Mouse (Mus musculus) liver (tissue): Measurements from ENCODE around the gene Slc41a1.

ENCODE experiments used
- DNase-seq: peaks from one replicate; pipeline ENCODE4 v3.0.0-alpha.2; 2020; ENCODE audit warnings: mixed read lengths

The Slc41a1 gene

GRCm38 (mm10) chr1:131828297-131829126, 1.2 kb downstream of the Slc41a1 start:
- peak; percentile 50 for DNase-seq

- no peak for DNase-seq
Measured at GRCm38 (mm10) chr1:131829279-131829678, 2.0 kb downstream of the Slc41a1 start.

DNA sequence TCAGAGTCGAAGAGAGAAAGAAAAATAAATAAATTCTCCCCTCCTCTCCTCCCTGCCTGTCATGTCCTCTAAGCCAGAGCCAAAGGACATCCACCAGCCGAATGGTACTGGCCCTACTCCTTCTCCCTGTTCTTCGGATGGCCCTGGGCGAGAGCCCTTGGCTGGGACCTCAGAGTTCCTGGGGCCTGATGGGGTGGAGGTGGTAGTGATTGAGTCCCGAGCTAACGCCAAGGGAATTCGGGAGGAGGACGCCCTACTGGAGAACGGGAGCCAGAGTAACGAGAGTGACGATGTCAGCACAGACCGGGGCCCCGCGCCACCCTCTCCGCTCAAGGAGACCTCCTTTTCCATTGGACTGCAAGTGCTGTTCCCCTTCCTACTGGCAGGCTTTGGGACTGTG, 3.3 kb downstream of the Slc41a1 start:
- DNase-seq: no peak

GRCm38 (mm10) chr1:131830971-131831641, 3.8 kb downstream of the Slc41a1 start:
- DNase-seq: no peak

- DNase-seq: no peak
Measured at GRCm38 (mm10) chr1:131837035-131837434, 9.7 kb downstream of the Slc41a1 start.

DNA sequence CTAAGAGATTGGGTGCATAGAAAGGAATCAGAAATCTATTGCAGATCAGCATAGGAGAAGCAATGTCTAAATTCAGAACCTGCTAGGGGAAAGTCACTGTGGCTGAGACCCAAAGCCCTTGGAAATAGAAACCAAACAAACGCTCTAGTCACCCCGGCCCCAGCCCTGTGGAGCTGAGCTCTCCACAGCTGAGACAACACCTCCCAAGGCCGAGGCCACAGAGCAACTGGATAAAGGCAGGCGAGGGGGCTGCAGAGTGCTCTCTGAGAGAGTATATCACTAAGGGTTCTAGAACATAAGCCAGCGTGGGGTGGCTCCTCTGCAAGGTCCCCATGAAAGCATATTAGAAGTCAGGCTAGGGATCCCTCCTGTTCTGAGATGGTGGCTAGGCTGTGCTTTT, 11.2 kb downstream of the Slc41a1 start:
- DNase-seq: no peak

DNA sequence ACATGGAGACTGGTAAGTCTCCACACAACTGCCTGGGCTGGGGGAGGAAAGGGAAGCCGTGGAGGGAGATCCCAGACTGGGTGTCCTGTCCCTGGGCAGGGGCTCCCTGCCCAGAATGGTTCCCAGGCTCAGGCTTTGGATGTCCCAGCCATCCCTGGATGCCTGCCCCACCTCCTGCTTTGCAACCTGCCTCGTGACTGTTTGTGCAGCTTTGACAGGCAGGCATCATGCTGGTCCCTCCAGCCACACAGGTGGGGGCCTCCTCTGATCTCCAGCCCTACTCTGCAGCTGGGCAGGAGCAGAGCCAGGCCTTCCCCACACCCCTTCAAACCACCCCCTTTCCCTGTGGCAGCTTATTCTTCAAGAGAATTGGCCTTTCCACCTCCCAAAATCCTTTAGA, 12.0 kb downstream of the Slc41a1 start:
- DNase-seq: no peak

DNA sequence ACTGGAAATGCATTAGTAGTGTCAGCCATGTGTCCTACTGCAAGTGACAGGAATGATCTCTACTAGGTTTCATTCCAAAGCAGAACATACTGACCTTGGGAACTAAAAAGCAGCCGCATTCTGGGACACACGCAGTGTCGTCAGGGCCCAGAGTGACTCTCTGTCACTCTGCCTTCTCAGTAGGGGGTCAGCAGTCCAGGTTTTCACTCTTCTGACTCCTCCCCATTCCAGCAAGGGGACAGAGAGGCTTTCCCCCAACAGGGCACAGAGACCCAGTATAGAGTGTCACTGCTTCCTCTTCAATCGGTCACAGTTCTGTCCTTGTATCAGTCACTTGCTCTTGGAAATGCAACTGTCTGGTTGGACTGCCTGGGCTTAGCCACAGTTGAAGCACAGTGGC, 14.9 kb downstream of the Slc41a1 start:
- no peak for DNase-seq

DNA sequence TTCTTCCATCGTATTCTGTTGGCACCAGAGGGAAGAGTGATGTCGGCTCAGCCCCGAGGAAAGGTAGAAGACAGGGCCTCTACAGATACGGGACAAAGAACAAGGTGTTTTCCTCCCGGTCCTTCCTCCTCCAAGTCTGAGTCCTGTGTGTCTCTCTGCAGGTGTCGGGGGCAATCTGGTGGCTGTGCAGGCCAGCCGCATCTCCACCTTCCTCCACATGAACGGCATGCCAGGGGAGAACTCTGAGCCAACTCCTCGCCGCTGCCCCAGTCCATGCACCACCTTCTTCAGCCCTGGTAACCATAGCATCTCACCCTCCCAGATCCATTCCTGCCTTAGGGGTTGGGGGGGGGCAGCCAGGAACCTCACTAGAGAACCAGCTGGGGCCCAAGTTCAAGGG, 16.5 kb downstream of the Slc41a1 start:
- DNase-seq: no peak

DNA sequence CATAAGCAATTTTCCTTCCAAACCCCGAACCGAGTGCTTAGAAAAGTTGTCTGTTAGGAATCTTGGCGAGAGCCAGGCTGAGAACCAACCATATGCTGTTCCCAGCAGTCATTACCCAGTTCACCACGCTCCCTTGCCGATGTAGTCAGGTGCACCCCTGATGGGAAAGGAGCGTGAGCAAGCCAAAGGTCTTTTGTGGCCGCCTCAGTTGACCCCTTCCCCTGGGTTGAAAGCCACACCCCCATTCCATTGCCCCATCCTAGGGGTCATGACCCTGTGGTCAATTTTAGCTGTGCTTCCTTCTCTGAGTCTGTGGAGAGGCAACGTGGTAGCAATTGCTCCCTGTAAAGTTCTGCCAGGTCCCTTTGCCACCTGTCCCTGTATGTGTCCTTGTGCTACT, 17.6 kb downstream of the Slc41a1 start:
- DNase-seq: peak; percentile 12

- peak; percentile 50 for DNase-seq
Measured at GRCm38 (mm10) chr1:131846255-131846654, 19.0 kb downstream of the Slc41a1 start.

- no peak for DNase-seq
Measured at GRCm38 (mm10) chr1:131861811-131862210, 34.5 kb downstream of the Slc41a1 start.

GRCm38 (mm10) chr1:131865596-131865995, 38.3 kb downstream of the Slc41a1 start:
- no peak for DNase-seq

DNA sequence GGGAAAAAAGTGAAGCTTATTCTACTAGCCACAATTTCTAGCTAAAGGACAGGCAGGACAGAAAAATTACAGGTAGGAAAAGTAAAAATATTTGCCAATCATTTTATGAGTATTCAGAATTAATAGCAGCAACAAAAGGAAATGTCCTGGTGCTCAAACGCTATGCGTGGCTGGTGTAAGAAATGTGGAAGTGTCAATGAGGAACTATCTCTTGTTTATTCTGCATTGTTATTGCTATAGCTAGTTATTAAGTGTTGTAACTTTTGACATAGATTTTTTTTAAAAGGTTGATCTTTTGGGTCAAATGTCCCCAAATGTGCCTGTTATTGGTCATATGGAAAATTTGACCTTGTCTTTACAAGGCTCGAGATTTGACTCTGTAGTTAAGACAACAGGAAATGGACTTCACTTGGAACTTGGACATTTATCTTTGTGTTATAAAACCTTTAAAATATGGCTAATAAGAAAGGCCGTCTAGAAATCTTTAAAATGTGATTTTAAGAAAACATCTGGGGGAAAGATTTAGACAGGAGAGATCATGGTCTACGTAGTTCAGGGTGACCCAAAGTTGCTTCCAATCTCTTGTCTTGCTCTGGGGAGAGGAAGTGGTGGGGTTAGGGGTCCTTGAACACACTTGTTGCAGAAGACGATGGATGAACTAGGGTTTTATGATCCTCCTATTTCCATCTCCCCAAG, 39.2 kb downstream of the Slc41a1 start:
- no peak for DNase-seq

DNA sequence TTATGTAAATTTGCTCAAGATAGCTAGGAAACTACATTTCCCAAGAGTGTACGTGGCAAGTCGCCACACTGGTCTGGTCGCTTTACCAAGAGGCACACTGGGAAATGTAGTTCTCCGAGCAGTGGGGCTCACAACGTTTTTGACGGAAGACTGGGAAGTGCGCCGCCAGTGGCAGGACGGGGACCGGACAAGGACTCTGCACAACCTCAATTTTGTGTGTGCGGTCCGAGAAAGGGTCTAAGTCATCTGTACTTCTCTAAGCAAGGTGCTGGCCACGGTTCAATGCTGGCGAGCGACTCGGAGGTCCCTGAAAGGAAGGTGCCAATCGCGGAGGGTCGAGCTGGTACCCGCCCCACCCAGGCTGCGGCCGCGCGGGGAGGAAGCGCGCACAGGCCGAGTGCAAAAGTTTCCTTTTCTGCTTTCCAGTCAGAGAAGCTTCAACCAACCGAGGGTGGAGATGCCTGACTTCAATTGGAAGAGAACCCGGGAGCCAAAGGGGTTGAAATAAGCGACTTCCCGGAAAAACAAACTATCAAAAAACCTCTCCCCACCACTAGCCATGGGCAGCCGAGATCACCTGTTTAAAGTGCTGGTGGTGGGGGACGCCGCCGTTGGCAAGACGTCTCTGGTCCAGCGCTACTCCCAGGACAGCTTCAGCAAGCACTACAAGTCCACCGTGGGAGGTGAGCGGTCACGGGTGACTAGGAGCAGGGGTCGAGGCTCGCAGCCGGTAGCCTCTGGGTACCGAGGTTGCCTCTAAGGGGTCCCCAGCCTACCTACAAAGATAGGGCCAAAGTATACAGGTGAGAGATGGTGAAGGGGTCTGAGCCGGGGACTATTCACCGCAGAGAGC, 40.0 kb downstream of the Slc41a1 start, which contains the start of gene Rab29:
Gene Rab29, plus strand, starts transcription at position 132 of the 853 bp plus-strand sequence.
- DNase-seq: peak; percentile 86

DNA sequence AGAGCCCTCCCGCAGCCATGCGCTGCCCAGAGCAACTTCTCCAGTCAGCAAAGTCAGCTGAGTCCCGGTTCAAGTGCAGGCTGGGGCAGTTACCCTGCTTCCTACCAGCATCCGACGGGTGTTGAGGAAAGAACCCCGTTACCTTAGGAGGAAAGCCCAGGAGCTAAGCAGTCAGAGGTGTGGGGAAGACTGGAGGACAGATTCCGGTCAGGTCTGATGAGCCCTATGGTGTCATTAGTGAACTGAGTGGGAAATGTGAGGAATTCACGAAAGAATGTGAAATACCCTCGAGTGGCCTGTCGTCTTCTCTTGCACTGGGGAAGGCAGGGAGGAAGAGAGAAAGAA, 40.6 kb downstream of the Slc41a1 start:
- peak; percentile 6 for DNase-seq

GRCm38 (mm10) chr1:131869561-131869960, 42.3 kb downstream of the Slc41a1 start:
- DNase-seq: no peak

GRCm38 (mm10) chr1:131872856-131873255, 45.6 kb downstream of the Slc41a1 start:
- DNase-seq: no peak

DNA sequence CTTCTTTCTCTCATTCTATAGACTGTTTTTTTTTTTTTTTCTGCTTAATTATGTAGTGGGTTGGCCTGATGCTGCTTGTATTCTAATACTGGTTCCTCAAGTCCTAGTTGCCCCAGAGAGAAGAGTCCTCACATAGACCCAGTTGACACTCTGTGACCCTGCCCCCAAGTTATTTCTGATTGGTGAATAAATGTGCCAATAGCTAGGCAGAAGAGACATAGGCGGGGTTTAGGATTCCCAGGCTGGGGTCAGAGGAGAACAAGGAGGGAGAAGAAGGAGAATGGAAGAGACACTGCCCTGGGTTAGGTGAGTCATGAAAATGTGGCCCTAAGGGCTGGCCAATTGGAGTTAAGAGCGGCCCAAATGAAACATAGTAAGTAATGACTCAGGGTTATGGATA, 52.5 kb downstream of the Slc41a1 start:
- no peak for DNase-seq

- peak; percentile 32 for DNase-seq
Measured at GRCm38 (mm10) chr1:131882787-131883186, 55.5 kb downstream of the Slc41a1 start.

DNA sequence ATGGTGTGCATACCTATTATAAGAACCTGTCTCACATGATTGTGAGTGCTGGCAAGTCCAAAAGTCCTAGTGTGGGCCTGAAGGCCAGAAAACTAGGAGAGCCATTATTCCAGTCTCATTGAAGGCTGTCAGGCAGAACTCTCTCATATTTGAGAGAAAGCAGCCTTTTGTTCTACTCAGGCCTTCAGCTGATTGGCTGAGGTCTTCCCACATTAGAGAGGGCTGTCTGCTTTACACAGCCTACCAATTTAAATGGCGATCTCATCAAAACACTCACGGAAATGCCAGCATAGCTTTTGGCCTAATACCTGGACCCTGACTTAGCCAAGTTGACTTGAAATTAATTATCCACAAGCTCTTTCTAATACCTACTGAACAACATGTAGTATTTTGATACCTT, 58.9 kb downstream of the Slc41a1 start:
- DNase-seq: no peak

- DNase-seq: no peak
Measured at GRCm38 (mm10) chr1:131886641-131887040, 59.3 kb downstream of the Slc41a1 start.
